Mouse (Mus musculus) limb, embryonic 14.5 days (tissue): ENCODE data around the gene 2210016L21Rik. TPM values are rescaled to one million over a fixed set of nuclear protein-coding genes. Genes with fewer than 3 reads are reported as not detected.
A peak's percentile ranks its signal among the peaks of the same experiment; 100 is the strongest.
"Not testable (repeated sequence)": the region's sequence is repeated elsewhere in the genome, so short reads cannot be mapped to it uniquely, and the experiment has no call there.

Experiments used
- ATAC-seq: fragments of 200-750 bp; cut with Nextera tagmentation; 2 replicates; pipeline ENCODE4 v1.8.0; 2017; ENCODE audit warnings: low read depth, moderate number of reproducible peaks, moderate TSS enrichment; ENCODE audit not compliant: low FRiP score
- DNase-seq: peaks from one replicate; pipeline ENCODE4 v3.0.0-alpha.2; 2015; ENCODE audit warnings: low spot score
- H3K27ac ChIP-seq: fragments of 300-500 bp; sonication (generic); replicated peaks from 2 replicates; pipeline ENCODE4 v1.5.1; 2014; ENCODE audit warnings: low read depth, mild to moderate bottlenecking, low read length, moderate library complexity, mixed read lengths
- H3K27me3 ChIP-seq: fragments of 300-500 bp; sonication (generic); 2 replicates; pipeline ENCODE4 v1.6.1; 2014; ENCODE audit warnings: low read length, mixed read lengths; ENCODE audit not compliant: control insufficient read depth, insufficient read depth
- H3K36me3 ChIP-seq: fragments of 300-500 bp; sonication (generic); 2 replicates; pipeline ENCODE4 v1.6.1; 2014; ENCODE audit warnings: mild to moderate bottlenecking, low read length, moderate library complexity, mixed read lengths; ENCODE audit not compliant: control insufficient read depth, insufficient read depth
- H3K4me1 ChIP-seq: fragments of 300-500 bp; sonication (generic); 2 replicates; pipeline ENCODE4 v1.6.1; 2014; ENCODE audit warnings: antibody characterized with exemption, low read length, mixed read lengths; ENCODE audit not compliant: control insufficient read depth, insufficient read depth
- H3K4me2 ChIP-seq: fragments of 300-500 bp; sonication (generic); replicated peaks from 2 replicates; pipeline ENCODE4 v1.6.1; 2014; ENCODE audit warnings: low read depth, mild to moderate bottlenecking, low read length, moderate library complexity; ENCODE audit not compliant: severe bottlenecking
- H3K4me3 ChIP-seq: fragments of 300-500 bp; sonication (generic); replicated peaks from 2 replicates; pipeline ENCODE4 v1.5.1; 2014; ENCODE audit warnings: low read length
- H3K9ac ChIP-seq: fragments of 300-500 bp; sonication (generic); 2 replicates; pipeline ENCODE4 v1.6.1; 2014; ENCODE audit warnings: mild to moderate bottlenecking, low read depth, low read length, moderate library complexity; ENCODE audit not compliant: severe bottlenecking
- H3K9me3 ChIP-seq: fragments of 300-500 bp; sonication (generic); 2 replicates; pipeline ENCODE4 v1.6.1; 2016; ENCODE audit warnings: low read length; ENCODE audit not compliant: control insufficient read depth
- POLR2A ChIP-seq: fragments of 200-500 bp; IDR thresholded peaks from 2 replicates; pipeline ENCODE4 v1.8.0; 2012; ENCODE audit warnings: inconsistent platforms, mild to moderate bottlenecking, moderate library complexity, borderline replicate concordance; ENCODE audit not compliant: insufficient read depth, insufficient read length; ENCODE audit errors: extremely low read depth
- WGBS: fragments of 180-500 bp; shearing (Covaris S2); extraction: QIAGEN DNeasy Blood & Tissue Kit; methylation state at CpG from one replicate; pipeline ENCODE4 v1.1.7; 2014; 5-methylcytosine and 5-hydroxymethylcytosine counted together
- polyA plus RNA-seq, 2 experiments: library from polyadenylated mRNA; depleted of rRNA in 1 of 2; stranded (reverse) in 1 of 2; unstranded in 1 of 2; fragments of >200 nt; fragmentation: Nextera tagmentation in 1 of 2; extraction: Ambion mirVana in 1 of 2; gene quantifications; 2 replicates each; pipeline versions ENCODE4 v1.2.1 to v1.2.3; 2012 to 2014

The 2210016L21Rik gene
- polyA plus RNA-seq, 2 experiments = 41.3 to 54.7 TPM

- peak; percentile 13 for DNase-seq
These were observed 39.5 kb upstream of the 2210016L21Rik start for GRCm38 (mm10) chr5:114902413-114902812.

GRCm38 (mm10) chr5:114908598-114909305, 33.2 kb upstream of the 2210016L21Rik start:
- H3K27ac ChIP-seq = no peak overlapping the region
- DNase-seq (no peak), ATAC-seq (no peak)
- H3K9ac ChIP-seq = no peak overlapping the region
- no peaks in the 10 kb centered on the region for H3K4me1 ChIP-seq
- WGBS = 45% methylated on average over 13 of the region's 13 CpGs
- no peak overlapping the region for H3K4me3 ChIP-seq
- H3K27me3 ChIP-seq = no peaks in the 10 kb centered on the region
- no peaks in the 10 kb centered on the region for H3K36me3 ChIP-seq
- no peak overlapping the region for H3K4me2 ChIP-seq
- H3K9me3 ChIP-seq = no peaks in the 10 kb centered on the region
- no peak for TF ChIP-seq POLR2A

More at GRCm38 (mm10) chr5:114902413-114902812, 39.5 kb upstream of the 2210016L21Rik start:
- Histone ChIP-seq H3K4me2 (no peak overlapping the region), H3K9me3 (no peaks in the 10 kb centered on the region), H3K9ac (no peak overlapping the region), H3K27me3 (no peaks in the 10 kb centered on the region), H3K36me3 (no peaks in the 10 kb centered on the region), H3K27ac (no peak overlapping the region), H3K4me1 (0 out of 2 replicates have a peak, but pooled peaks cover under 1% of the 10 kb centered on the region), H3K4me3 (no peak overlapping the region)
- WGBS = 64% methylated on average over 1 of the region's 1 CpGs
- no peak for ATAC-seq
- no peak for TF ChIP-seq POLR2A

GRCm38 (mm10) chr5:114913686-114914085, 28.3 kb upstream of the 2210016L21Rik start:
- no peak for DNase-seq
- 72% methylated on average over 4 of the region's 4 CpGs for WGBS
- H3K4me1 ChIP-seq = no peaks in the 10 kb centered on the region
- H3K4me2 ChIP-seq = no peak overlapping the region
- H3K9me3 ChIP-seq = no peaks in the 10 kb centered on the region
- H3K27ac ChIP-seq = no peak overlapping the region
- no peak for ATAC-seq
- H3K4me3 ChIP-seq = no peak overlapping the region
- no peak for TF ChIP-seq POLR2A
- H3K9ac ChIP-seq = no peak overlapping the region
- H3K36me3 ChIP-seq = no peaks in the 10 kb centered on the region
- H3K27me3 ChIP-seq = no peaks in the 10 kb centered on the region

- Histone ChIP-seq H3K27ac (no peak overlapping the region), H3K27me3 (no peaks in the 10 kb centered on the region), H3K4me1 (no peaks in the 10 kb centered on the region), H3K4me2 (no peak overlapping the region), H3K4me3 (no peak overlapping the region), H3K9me3 (no peaks in the 10 kb centered on the region), H3K36me3 (no peaks in the 10 kb centered on the region), H3K9ac (no peak overlapping the region)
- 52% methylated on average over 8 of the region's 8 CpGs for WGBS
- no peak for TF ChIP-seq POLR2A
- ATAC-seq (no peak), DNase-seq (peak; percentile 33)
These were observed 27.1 kb upstream of the 2210016L21Rik start for GRCm38 (mm10) chr5:114914855-114915254.

- no peak overlapping the region for H3K4me3 ChIP-seq
These were observed 26.1 kb upstream of the 2210016L21Rik start for GRCm38 (mm10) chr5:114915854-114916253.

GRCm38 (mm10) chr5:114916777-114917176, 25.2 kb upstream of the 2210016L21Rik start:
- 95% methylated on average over 4 of the region's 4 CpGs for WGBS
- no peak for DNase-seq
- no peak for ATAC-seq
- Histone ChIP-seq H3K4me1 (no peaks in the 10 kb centered on the region), H3K9me3 (no peaks in the 10 kb centered on the region), H3K36me3 (no peaks in the 10 kb centered on the region), H3K9ac (no peak overlapping the region), H3K27me3 (no peaks in the 10 kb centered on the region), H3K27ac (no peak overlapping the region), H3K4me3 (no peak overlapping the region), H3K4me2 (no peak overlapping the region)
- TF ChIP-seq POLR2A = no peak

More at GRCm38 (mm10) chr5:114915854-114916253, 26.1 kb upstream of the 2210016L21Rik start:
- no peak overlapping the region for H3K27ac ChIP-seq
- H3K4me2 ChIP-seq = no peak overlapping the region
- ATAC-seq (no peak), DNase-seq (no peak)
- 81% methylated on average over 5 of the region's 5 CpGs for WGBS
- no peaks in the 10 kb centered on the region for H3K4me1 ChIP-seq
- H3K36me3 ChIP-seq = no peaks in the 10 kb centered on the region
- H3K9ac ChIP-seq = no peak overlapping the region
- no peak for TF ChIP-seq POLR2A
- no peaks in the 10 kb centered on the region for H3K9me3 ChIP-seq
- no peaks in the 10 kb centered on the region for H3K27me3 ChIP-seq

GRCm38 (mm10) chr5:114917357-114917756, 24.6 kb upstream of the 2210016L21Rik start:
- not testable (repeated sequence) for H3K4me2 ChIP-seq, H3K4me3 ChIP-seq, ATAC-seq, H3K27ac ChIP-seq, H3K36me3 ChIP-seq, H3K27me3 ChIP-seq, H3K4me1 ChIP-seq, H3K9me3 ChIP-seq, DNase-seq, H3K9ac ChIP-seq
- WGBS = 93% methylated on average over 5 of the region's 5 CpGs
